Mouse (Mus musculus) cerebellum, adult 2 months (tissue): ENCODE data around the gene Slc23a2. TPM values are rescaled to one million over a fixed set of nuclear protein-coding genes. Genes with fewer than 3 reads are reported as not detected.

Experiments
- DNase-seq, 2 experiments: peaks; one replicate each; pipeline ENCODE4 v3.0.0; 2021
- H3K27ac ChIP-seq: fragments of 200-500 bp; 2 replicates; pipeline ENCODE4 v1.5.1; 2012; ENCODE audit warnings: low read length, control low read depth, inconsistent platforms; ENCODE audit not compliant: insufficient read depth
- H3K27me3 ChIP-seq: fragments of 200-500 bp; 2 replicates; pipeline ENCODE4 v1.6.1; 2012; ENCODE audit warnings: inconsistent platforms, mild to moderate bottlenecking, low read length, moderate library complexity; ENCODE audit not compliant: control insufficient read depth, insufficient read depth
- H3K4me1 ChIP-seq: fragments of 200-500 bp; 2 replicates; pipeline ENCODE4 v1.6.1; 2011; ENCODE audit warnings: low read length; ENCODE audit not compliant: control insufficient read depth, insufficient read depth
- H3K4me3 ChIP-seq: fragments of 200-500 bp; replicated peaks from 2 replicates; pipeline ENCODE3; 2011; ENCODE audit warnings: mild to moderate bottlenecking, low read depth, low read length, control low read depth; ENCODE audit not compliant: insufficient read depth
- CTCF ChIP-seq: fragments of 200-500 bp; IDR thresholded peaks from 2 replicates; pipeline ENCODE4 v1.5.1; 2011; ENCODE audit warnings: low read depth, mild to moderate bottlenecking, control low read depth, low read length, moderate library complexity, borderline replicate concordance; ENCODE audit not compliant: insufficient read depth
- POLR2A ChIP-seq: fragments of 200-500 bp; IDR thresholded peaks from 2 replicates; pipeline ENCODE4 v1.6.1; 2011; ENCODE audit warnings: low read length, control low read depth, borderline replicate concordance; ENCODE audit not compliant: insufficient read depth
- WGBS: fragments of 180-500 bp; shearing (Covaris S2); methylation state at CpG from one replicate; pipeline ENCODE4 v1.1.7; 2018; 5-methylcytosine and 5-hydroxymethylcytosine counted together
- polyA plus RNA-seq: library from polyadenylated mRNA; depleted of rRNA; stranded (reverse); fragments of >200 nt; gene quantifications from 2 replicates; pipeline ENCODE4 v1.2.3, GENCODE M21; 2012

The Slc23a2 gene
- polyA plus RNA-seq, 1 experiment = 68.6 TPM

DNA sequence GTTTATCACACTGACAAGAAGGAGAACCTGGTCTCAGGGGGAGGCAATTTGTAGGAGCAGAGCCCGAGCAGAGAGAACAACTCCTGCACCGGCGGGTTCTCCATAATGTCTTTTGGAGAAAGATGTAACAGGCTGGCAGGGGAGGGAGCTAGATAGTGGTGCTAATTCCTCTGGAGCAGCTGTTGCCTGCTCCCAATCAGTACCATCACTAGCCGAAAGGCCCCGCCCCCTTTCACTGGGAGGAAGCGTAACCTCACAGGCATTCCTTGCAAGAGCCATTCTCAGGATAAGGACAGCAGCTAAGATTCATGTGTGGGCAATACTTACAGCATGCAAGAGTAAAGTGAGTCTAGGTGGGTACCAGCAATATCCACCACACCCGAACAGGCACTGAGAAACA, 127.3 kb downstream of the Slc23a2 start:
- H3K4me3 ChIP-seq = no peak overlapping the region
- H3K27me3 ChIP-seq = no peaks in the 10 kb centered on the region
- no peaks in the 10 kb centered on the region for H3K4me1 ChIP-seq
- WGBS = 61% methylated on average over 7 of the region's 7 CpGs
- TF ChIP-seq POLR2A (no peak), CTCF (no peak)
- DNase-seq = no peak
- H3K27ac ChIP-seq = no peak overlapping the region

- no peak for DNase-seq
- 78% methylated on average over 1 of the region's 1 CpGs for WGBS
- Histone ChIP-seq H3K27me3 (no peaks in the 10 kb centered on the region), H3K27ac (no peak overlapping the region), H3K4me1 (no peaks in the 10 kb centered on the region), H3K4me3 (no peak overlapping the region)
- TF ChIP-seq CTCF (no peak), POLR2A (no peak)
Measured at GRCm38 (mm10) chr2:132016034-132016433, 128.9 kb downstream of the Slc23a2 start.

GRCm38 (mm10) chr2:132013152-132013551, 131.8 kb downstream of the Slc23a2 start:
- TF ChIP-seq POLR2A (no peak), CTCF (no peak)
- Histone ChIP-seq H3K4me3 (no peak overlapping the region), H3K27ac (no peak overlapping the region), H3K4me1 (no peaks in the 10 kb centered on the region), H3K27me3 (no peaks in the 10 kb centered on the region)
- no peak for DNase-seq
- WGBS = 87% methylated on average over 4 of the region's 4 CpGs

DNA sequence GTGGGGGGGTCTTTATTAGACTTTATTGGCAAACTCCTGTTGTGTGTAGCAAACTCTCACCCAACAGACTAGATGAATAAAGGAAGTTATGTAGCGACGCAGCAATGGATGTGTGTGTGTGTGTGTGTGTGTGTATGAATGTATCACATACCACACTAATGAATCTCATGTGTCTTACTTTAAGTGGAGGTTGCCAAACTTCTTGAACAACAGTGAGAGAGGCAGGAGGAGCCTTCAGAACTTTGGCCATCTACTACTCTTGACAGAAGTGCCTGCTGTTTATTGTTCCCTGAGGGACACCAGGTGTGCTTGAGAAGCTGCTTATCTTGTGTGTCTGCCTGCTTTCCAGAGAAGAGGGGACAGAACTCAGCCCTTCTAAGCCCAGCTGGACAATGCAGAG, 134.1 kb downstream of the Slc23a2 start:
- Histone ChIP-seq H3K4me3 (no peak overlapping the region), H3K4me1 (no peaks in the 10 kb centered on the region), H3K27ac (no peak overlapping the region), H3K27me3 (no peaks in the 10 kb centered on the region)
- DNase-seq = no peak
- TF ChIP-seq POLR2A (no peak), CTCF (no peak)
- WGBS = 94% methylated on average over 2 of the region's 2 CpGs

DNA sequence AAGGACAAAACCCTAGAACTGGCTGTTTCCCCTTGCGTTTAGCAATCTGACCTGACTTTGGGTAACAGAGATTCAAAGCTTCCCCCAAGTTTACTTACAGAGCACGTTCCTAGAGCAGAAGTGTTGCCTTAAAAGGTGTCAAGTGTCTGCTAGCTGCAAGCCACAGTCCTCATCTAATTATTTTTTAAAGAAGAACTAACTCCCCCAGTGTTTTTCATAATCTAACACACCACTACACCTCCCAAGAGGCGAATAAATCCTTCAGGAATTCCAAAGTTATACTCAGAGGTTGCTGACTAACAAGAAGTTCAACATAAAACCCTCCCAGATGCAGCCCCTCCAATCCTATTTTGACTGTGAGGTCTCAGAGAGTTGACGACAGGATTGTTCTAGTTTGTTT, 136.7 kb downstream of the Slc23a2 start:
- WGBS = 83% methylated on average over 4 of the region's 4 CpGs
- DNase-seq = no peak
- Histone ChIP-seq H3K4me1 (no peaks in the 10 kb centered on the region), H3K27me3 (no peaks in the 10 kb centered on the region), H3K27ac (no peak overlapping the region), H3K4me3 (no peak overlapping the region)
- TF ChIP-seq CTCF (no peak), POLR2A (no peak)

- Histone ChIP-seq H3K4me1 (no peaks in the 10 kb centered on the region), H3K27me3 (no peaks in the 10 kb centered on the region), H3K27ac (no peak overlapping the region), H3K4me3 (no peak overlapping the region)
- 59% methylated on average over 6 of the region's 6 CpGs for WGBS
- TF ChIP-seq CTCF (no peak), POLR2A (no peak)
- DNase-seq = no peak
Measured at GRCm38 (mm10) chr2:132007475-132007819, 137.5 kb downstream of the Slc23a2 start.

DNA sequence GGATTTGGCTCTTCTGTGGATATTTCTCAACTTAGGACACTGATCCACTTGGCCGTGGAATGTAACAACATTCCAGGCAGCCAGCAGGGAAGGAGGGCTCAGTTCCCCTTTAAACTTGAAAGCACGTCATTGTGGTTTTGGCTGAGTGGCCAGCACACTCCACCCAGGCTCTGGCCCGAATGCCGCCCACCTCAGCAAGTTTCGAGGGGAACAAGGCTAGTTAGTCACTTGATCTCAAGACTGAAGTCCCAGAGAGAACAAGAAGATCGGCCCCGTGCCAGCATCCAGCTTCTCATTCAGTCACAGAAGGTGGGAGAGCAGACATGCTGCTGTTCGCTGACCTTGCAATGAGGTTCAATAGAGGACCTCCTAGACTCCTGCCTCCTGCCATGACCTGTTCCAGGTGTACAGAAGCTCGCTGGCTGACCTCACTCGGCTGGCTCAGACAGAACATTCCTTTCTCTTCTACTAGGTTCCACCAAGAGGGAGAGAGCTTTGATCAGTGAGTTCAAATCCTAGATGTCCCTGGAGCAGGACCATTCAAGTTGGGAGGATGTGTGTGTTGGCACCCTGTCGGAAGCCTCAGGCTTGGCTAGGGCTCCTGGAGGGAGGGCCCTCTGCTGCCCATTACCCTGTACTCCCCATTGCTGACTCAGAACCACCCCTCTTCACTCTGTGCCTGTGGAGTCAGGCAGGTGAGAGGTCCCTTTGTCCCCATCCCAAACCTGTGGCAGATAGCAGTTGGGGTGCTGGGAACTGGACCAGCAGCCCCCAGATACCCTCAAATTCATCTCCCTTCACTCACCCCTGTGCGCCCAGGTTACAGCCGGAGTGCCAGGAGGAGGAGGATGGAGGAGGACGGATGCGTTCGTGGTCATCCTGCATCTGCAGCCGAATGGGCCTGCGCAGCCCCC, 138.1 kb downstream of the Slc23a2 start:
- Histone ChIP-seq H3K4me1 (no peaks in the 10 kb centered on the region), H3K27ac (no peak overlapping the region), H3K27me3 (no peaks in the 10 kb centered on the region), H3K4me3 (no peak overlapping the region)
- 80% methylated on average over 18 of the region's 18 CpGs for WGBS
- TF ChIP-seq CTCF (no peak), POLR2A (no peak)
- peak in 1 of 2 experiments; percentile 12 for DNase-seq

DNA sequence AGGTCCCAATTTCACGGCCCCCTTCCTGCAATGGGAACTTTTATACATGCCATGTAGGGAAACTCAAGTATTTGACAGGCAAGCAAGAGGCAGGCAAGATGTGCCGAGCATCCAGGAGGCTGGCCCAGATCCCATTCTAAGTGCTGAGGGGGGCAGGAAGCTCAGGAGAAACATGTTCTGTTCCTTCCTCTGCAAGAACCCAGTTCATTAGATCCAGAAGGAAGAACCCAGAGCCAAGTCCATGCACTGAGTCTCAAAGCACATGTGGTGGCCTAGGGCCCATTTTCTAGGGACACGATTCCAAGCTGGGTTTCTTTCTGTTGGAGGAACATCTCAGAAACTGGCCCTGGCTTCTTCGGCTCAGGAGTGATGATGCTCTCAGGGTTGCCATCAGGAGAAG, 139.5 kb downstream of the Slc23a2 start:
- Histone ChIP-seq H3K27me3 (no peaks in the 10 kb centered on the region), H3K27ac (no peak overlapping the region), H3K4me1 (no peaks in the 10 kb centered on the region), H3K4me3 (no peak overlapping the region)
- TF ChIP-seq POLR2A = no peak
- TF ChIP-seq CTCF = no peak
- DNase-seq = no peak
- WGBS = 71% methylated on average over 4 of the region's 4 CpGs
